Mouse (Mus musculus): ENCODE data around the gene Olfr905. TPM values are rescaled to one million over a fixed set of nuclear protein-coding genes. Genes with fewer than 3 reads are reported as not detected.

Gene Olfr905
- total RNA-seq (2014; rRNA removed) (not detected in 2 replicates), polyA plus RNA-seq (2015; fragmentation: Nextera tagmentation; extraction: Ambion mirVana) (not detected in 2 replicates)

DNA sequence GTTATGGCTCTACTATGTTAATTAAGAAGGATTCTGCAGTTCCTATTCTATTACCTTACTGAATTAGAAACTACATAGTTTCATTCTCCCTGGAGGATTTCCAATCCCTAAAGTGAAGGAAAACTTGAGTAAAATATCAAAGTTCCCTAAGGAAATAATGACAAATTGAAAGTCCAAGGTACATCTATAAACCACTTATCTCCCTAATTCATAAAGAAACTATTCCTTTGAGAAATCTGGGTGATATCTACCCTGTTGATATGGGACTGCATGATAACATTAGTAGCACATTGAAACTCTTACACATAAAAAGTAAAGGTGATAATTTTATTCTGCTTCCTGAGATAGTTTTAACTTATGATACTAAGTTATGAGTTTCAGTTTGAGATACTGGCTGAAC is at the start of gene Olfr905:
Gene Olfr905, plus strand, starts transcription at position 301 of the 400 bp plus-strand sequence.
- Histone ChIP-seq H3K27ac (ENCODE audit: low read depth, low read length) (no peak within 1 kb of the TSS), H3K4me3 (ENCODE audit: low read depth, low read length) (no peak within 1 kb of the TSS), H3K4me2 (ENCODE audit: low read depth, low read length, poor library complexity, severe bottlenecking) (no peak within 1 kb of the TSS), H3K9me3 (ENCODE audit: low read length) (no peaks in the 10 kb centered on the region), H3K36me3 (ENCODE audit: insufficient read depth, low read length) (no peaks in the 10 kb centered on the region), H3K9ac (replicated peaks; ENCODE audit: low read length, poor library complexity, severe bottlenecking) (no peak within 1 kb of the TSS), H3K4me1 (ENCODE audit: insufficient read depth, low read length) (no peaks in the 10 kb centered on the region), H3K27me3 (ENCODE audit: insufficient read depth, low read length) (no peaks in the 10 kb centered on the region)
- ATAC-seq (ENCODE audit: low FRiP score) (no peak), DNase-seq (ENCODE audit: low spot score) (no peak)
- no peak for TF ChIP-seq CTCF (IDR thresholded peaks at IDR 0.05)

DNA sequence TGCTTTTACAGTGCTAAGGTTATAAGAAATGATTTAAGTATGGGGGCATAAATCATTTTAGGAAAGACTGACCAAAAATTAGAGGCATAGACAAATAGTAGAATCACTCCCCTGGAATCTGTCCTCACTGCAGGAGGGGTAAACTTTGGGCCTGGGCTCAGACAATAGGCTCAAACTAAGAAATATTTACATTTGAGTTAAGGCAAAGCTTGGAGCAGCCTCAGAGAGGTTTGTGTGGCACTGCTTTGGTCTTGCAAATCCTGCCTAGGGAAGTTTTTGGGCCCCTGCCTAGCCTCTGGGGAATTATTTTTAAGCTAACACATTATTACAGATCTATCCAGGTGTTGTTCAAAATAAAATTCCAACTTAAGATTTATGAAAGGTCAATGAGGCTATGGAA is 47.1 kb upstream of the Olfr905 start:
- H3K9me3 ChIP-seq (ENCODE audit: low read length), result no peaks in the 10 kb centered on the region
- DNase-seq (ENCODE audit: low spot score) (no peak), ATAC-seq (ENCODE audit: low FRiP score) (no peak)
- no peak for TF ChIP-seq CTCF (IDR thresholded peaks at IDR 0.05)
- no peak overlapping the region for H3K27ac ChIP-seq (ENCODE audit: low read depth, low read length)
- H3K36me3 ChIP-seq (ENCODE audit: insufficient read depth, low read length), result no peaks in the 10 kb centered on the region
- H3K4me1 ChIP-seq (ENCODE audit: insufficient read depth, low read length), result no peaks in the 10 kb centered on the region
- H3K27me3 ChIP-seq (ENCODE audit: insufficient read depth, low read length), result no peaks in the 10 kb centered on the region
- H3K4me3 ChIP-seq (ENCODE audit: low read depth, low read length), result no peak overlapping the region
- H3K4me2 ChIP-seq (ENCODE audit: low read depth, low read length, poor library complexity, severe bottlenecking), result no peak overlapping the region
- no peak overlapping the region for H3K9ac ChIP-seq (replicated peaks; ENCODE audit: low read length, poor library complexity, severe bottlenecking)

- H3K4me2 ChIP-seq (ENCODE audit: low read depth, low read length, poor library complexity, severe bottlenecking), result no peak overlapping the region
- no peak overlapping the region for H3K27ac ChIP-seq (ENCODE audit: low read depth, low read length)
- no peaks in the 10 kb centered on the region for H3K9me3 ChIP-seq (ENCODE audit: low read length)
- no peak for DNase-seq (ENCODE audit: low spot score)
- WGBS, result 45% methylated on average over 1 of the region's 1 CpGs
- no peaks in the 10 kb centered on the region for H3K36me3 ChIP-seq (ENCODE audit: insufficient read depth, low read length)
- H3K27me3 ChIP-seq (ENCODE audit: insufficient read depth, low read length), result no peaks in the 10 kb centered on the region
- no peak for ATAC-seq (ENCODE audit: low FRiP score)
- H3K4me3 ChIP-seq (ENCODE audit: low read depth, low read length), result no peak overlapping the region
- no peak overlapping the region for H3K9ac ChIP-seq (replicated peaks; ENCODE audit: low read length, poor library complexity, severe bottlenecking)
- no peaks in the 10 kb centered on the region for H3K4me1 ChIP-seq (ENCODE audit: insufficient read depth, low read length)
- TF ChIP-seq CTCF (IDR thresholded peaks at IDR 0.05), result no peak
Measured at GRCm38 (mm10) chr9:38427026-38427425, 43.9 kb upstream of the Olfr905 start.

- DNase-seq (ENCODE audit: low spot score) (no peak), ATAC-seq (ENCODE audit: low FRiP score) (no peak)
- Histone ChIP-seq H3K4me3 (ENCODE audit: low read depth, low read length) (no peak within 1 kb of the TSS), H3K4me2 (ENCODE audit: low read depth, low read length, poor library complexity, severe bottlenecking) (no peak within 1 kb of the TSS), H3K9ac (replicated peaks; ENCODE audit: low read length, poor library complexity, severe bottlenecking) (no peak within 1 kb of the TSS), H3K27me3 (ENCODE audit: insufficient read depth, low read length) (no peaks in the 10 kb centered on the region), H3K27ac (ENCODE audit: low read depth, low read length) (no peak within 1 kb of the TSS), H3K9me3 (ENCODE audit: low read length) (no peaks in the 10 kb centered on the region), H3K4me1 (ENCODE audit: insufficient read depth, low read length) (no peaks in the 10 kb centered on the region), H3K36me3 (ENCODE audit: insufficient read depth, low read length) (no peaks in the 10 kb centered on the region)
- TF ChIP-seq CTCF (IDR thresholded peaks at IDR 0.05), result no peak
- WGBS, result 83% methylated on average over 1 of the region's 1 CpGs
Measured at GRCm38 (mm10) chr9:38429155-38429554, 41.8 kb upstream of the Olfr905 start, which contains the start of gene Olfr901. Gene Olfr901, plus strand, starts transcription at chr9:38429455.

- H3K36me3 ChIP-seq (ENCODE audit: insufficient read depth, low read length), result no peaks in the 10 kb centered on the region
- H3K27me3 ChIP-seq (ENCODE audit: insufficient read depth, low read length), result no peaks in the 10 kb centered on the region
- no peak for TF ChIP-seq CTCF (IDR thresholded peaks at IDR 0.05)
- H3K27ac ChIP-seq (ENCODE audit: low read depth, low read length), result no peak within 1 kb of the TSS
- H3K9me3 ChIP-seq (ENCODE audit: low read length), result no peaks in the 10 kb centered on the region
- DNase-seq (ENCODE audit: low spot score) (no peak), ATAC-seq (ENCODE audit: low FRiP score) (no peak)
- no peak within 1 kb of the TSS for H3K4me3 ChIP-seq (ENCODE audit: low read depth, low read length)
- H3K4me1 ChIP-seq (ENCODE audit: insufficient read depth, low read length), result no peaks in the 10 kb centered on the region
- WGBS, result 92% methylated on average over 5 of the region's 5 CpGs
- H3K4me2 ChIP-seq (ENCODE audit: low read depth, low read length, poor library complexity, severe bottlenecking), result no peak within 1 kb of the TSS
- no peak within 1 kb of the TSS for H3K9ac ChIP-seq (replicated peaks; ENCODE audit: low read length, poor library complexity, severe bottlenecking)
Measured at GRCm38 (mm10) chr9:38447352-38447751, 23.6 kb upstream of the Olfr905 start, which contains the start of gene Olfr902. Gene Olfr902, plus strand, starts transcription at chr9:38447652.

DNA sequence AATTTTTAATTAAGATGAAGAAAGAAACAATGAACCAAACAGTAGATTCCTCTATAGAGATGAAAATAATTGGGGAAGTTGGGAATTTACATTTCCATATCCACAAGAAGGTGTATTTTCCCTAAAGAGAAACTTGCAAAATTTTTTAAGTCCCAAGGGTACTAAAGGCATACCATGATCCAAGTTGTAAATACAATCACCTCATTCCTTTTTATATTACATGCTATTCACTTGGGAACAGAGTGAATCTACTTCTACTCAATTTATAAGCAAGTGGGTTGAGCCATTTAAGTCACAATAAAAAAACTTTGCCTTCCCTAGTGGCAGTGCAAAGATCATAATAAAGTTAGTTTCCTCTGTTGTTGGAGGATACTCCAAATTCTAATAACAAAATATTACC is 8.1 kb upstream of the Olfr905 start, which contains the start of gene Olfr904:
Gene Olfr904, plus strand, starts transcription at position 301 of the 400 bp plus-strand sequence.
- Histone ChIP-seq H3K4me1 (ENCODE audit: insufficient read depth, low read length) (no peaks in the 10 kb centered on the region), H3K9me3 (ENCODE audit: low read length) (no peaks in the 10 kb centered on the region), H3K27me3 (ENCODE audit: insufficient read depth, low read length) (no peaks in the 10 kb centered on the region), H3K36me3 (ENCODE audit: insufficient read depth, low read length) (no peaks in the 10 kb centered on the region), H3K4me2 (ENCODE audit: low read depth, low read length, poor library complexity, severe bottlenecking) (no peak within 1 kb of the TSS), H3K9ac (replicated peaks; ENCODE audit: low read length, poor library complexity, severe bottlenecking) (no peak within 1 kb of the TSS), H3K4me3 (ENCODE audit: low read depth, low read length) (no peak within 1 kb of the TSS), H3K27ac (ENCODE audit: low read depth, low read length) (no peak within 1 kb of the TSS)
- TF ChIP-seq CTCF (IDR thresholded peaks at IDR 0.05), result no peak
- ATAC-seq (ENCODE audit: low FRiP score), result no peak
- no peak for DNase-seq (ENCODE audit: low spot score)
